Mouse (Mus musculus) testis, adult 2 months (tissue): ENCODE results near the gene Bglap2. TPM values are rescaled to one million over a fixed set of nuclear protein-coding genes. Genes with fewer than 3 reads are reported as not detected.
"Not testable (repeated sequence)": the region's sequence is repeated elsewhere in the genome, so short reads cannot be mapped to it uniquely, and the experiment has no call there.

Source experiments
- H3K27ac ChIP-seq: fragments of 200-500 bp; 2 replicates; pipeline ENCODE4 v1.5.1; 2012; ENCODE audit warnings: low read depth, low read length; ENCODE audit not compliant: control insufficient read depth, insufficient read depth
- H3K27me3 ChIP-seq: fragments of 200-500 bp; 2 replicates; pipeline ENCODE4 v1.6.1; 2012; ENCODE audit warnings: mild to moderate bottlenecking, low read length, moderate library complexity; ENCODE audit not compliant: control insufficient read depth, insufficient read depth
- H3K36me3 ChIP-seq: fragments of 200-500 bp; 2 replicates; pipeline ENCODE4 v1.6.1; 2012; ENCODE audit warnings: mild to moderate bottlenecking, low read length; ENCODE audit not compliant: control insufficient read depth, insufficient read depth
- H3K4me1 ChIP-seq: fragments of 200-500 bp; 2 replicates; pipeline ENCODE4 v1.6.1; 2012; ENCODE audit warnings: low read length; ENCODE audit not compliant: control insufficient read depth, insufficient read depth
- H3K4me3 ChIP-seq: fragments of 200-500 bp; 2 replicates; pipeline ENCODE4 v1.5.1; 2012; ENCODE audit warnings: low read depth, mild to moderate bottlenecking, low read length, moderate library complexity, mixed read lengths; ENCODE audit not compliant: control insufficient read depth
- CTCF ChIP-seq: fragments of 200-500 bp; IDR thresholded peaks from 2 replicates; pipeline ENCODE4 v1.5.1; 2012; ENCODE audit warnings: low read depth, mild to moderate bottlenecking, inconsistent platforms, low read length, moderate library complexity; ENCODE audit not compliant: control insufficient read depth, insufficient read depth, insufficient replicate concordance
- POLR2A ChIP-seq: fragments of 200-500 bp; IDR thresholded peaks from 2 replicates; pipeline ENCODE4 v1.6.1; 2012; ENCODE audit warnings: low read depth, mild to moderate bottlenecking, inconsistent platforms, low read length, moderate library complexity; ENCODE audit not compliant: control insufficient read depth
- polyA plus RNA-seq: library from polyadenylated mRNA; depleted of rRNA; stranded (reverse); fragments of >200 nt; gene quantifications from 2 replicates; pipeline ENCODE4 v1.2.3, GENCODE M21; 2012; rRNA removed

The Bglap2 gene
- polyA plus RNA-seq, result 0.31 and 0.42 TPM in 2 replicates

GRCm38 (mm10) chr3:88378599-88378998 is at the start of gene Bglap2:
TSS of gene Bglap2 (minus strand) at chr3:88378699.
- H3K4me3 ChIP-seq, H3K36me3 ChIP-seq, H3K4me1 ChIP-seq, H3K27ac ChIP-seq, H3K27me3 ChIP-seq: not testable (repeated sequence)

DNA sequence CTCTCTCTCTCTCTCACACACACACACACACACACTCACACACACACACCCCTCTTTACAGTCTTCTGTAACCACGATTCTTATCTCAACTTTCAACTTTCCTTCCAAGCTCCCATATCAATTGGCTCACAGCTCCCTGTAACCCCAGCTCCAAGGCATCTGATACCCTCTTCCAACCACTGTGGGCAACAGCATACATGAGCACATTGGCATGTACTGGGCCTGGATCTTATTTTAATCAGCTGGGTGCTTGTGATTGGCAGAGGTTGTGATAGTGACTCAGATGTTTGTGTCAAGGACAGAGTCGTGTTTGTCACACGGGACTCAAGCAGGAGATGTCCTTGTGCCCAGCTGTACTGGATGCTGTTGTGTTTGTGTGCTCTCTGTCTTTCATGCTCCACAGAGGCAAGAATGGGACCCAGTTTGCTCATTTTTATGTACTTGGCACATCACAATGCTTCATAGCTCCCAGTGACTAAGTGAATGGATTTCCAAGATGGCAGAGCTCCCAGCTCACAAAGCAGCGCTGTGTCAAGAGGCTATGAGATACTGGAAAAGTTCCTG is 48.9 kb upstream of the Bglap2 start:
- Histone ChIP-seq H3K27me3 (no peaks in the 10 kb centered on the region), H3K36me3 (no peaks in the 10 kb centered on the region), H3K27ac (no peak overlapping the region), H3K4me3 (no peak overlapping the region), H3K4me1 (peaks cover 5% of the 10 kb centered on the region)
- TF ChIP-seq CTCF (no peak), POLR2A (no peak)

DNA sequence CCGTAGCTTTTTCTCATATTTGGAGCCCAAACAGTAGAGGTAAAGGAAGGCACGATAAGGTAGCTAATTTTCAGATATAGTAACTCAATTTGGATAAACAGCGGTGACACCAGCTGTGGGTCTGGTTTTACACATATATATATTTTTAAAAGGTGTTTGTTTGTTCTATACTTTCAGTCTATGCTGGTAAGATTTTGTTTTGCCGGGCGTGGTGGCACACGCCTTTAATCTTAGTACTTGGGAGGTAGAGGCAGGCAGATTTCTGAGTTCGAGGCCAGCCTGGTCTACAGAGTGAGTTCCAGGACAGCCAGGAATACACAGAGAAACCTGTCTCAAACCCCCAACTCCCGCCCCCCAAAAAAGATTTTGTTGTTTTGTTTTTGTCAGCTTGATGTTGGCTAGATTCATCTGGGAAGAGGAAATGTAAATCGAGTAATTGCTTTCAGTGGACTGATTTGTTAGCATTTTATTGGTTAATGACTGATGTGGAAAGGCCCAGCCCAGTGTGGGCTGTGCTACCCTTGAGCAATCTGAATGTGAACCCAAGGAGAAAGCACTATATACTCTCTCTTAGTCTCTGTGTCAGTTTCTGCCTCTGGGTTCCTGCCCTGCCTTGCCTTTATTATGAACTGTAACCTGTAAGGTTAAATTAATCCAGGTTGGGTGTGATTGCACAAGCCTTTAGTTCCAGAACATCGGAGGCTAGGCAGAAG is 47.4 kb upstream of the Bglap2 start:
- no peaks in the 10 kb centered on the region for H3K27me3 ChIP-seq
- no peak overlapping the region for H3K4me3 ChIP-seq
- H3K4me1 ChIP-seq, result peaks cover 5% of the 10 kb centered on the region
- H3K27ac ChIP-seq, result no peak overlapping the region
- TF ChIP-seq POLR2A (no peak), CTCF (no peak)
- H3K36me3 ChIP-seq, result no peaks in the 10 kb centered on the region

DNA sequence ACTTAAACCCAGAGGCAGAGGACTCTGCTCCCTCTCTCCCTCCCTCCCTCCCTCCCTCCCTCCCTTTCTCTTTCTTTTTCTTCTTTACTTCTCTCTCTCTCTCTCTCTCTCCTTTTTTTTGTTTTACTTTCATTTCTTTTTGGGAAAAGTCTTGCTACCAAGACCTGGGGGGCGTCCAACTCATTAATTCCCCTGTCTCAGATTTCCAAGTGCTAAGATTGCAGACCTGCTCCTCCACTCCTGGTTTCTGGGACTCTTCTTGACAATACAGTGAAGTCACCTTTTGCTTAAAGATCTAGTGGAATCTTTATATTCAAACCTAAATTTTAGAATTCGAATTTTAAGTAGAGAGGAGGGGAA is 46.8 kb upstream of the Bglap2 start:
- TF ChIP-seq POLR2A (no peak), CTCF (no peak)
- Histone ChIP-seq H3K4me1 (peaks cover 5% of the 10 kb centered on the region), H3K36me3 (no peaks in the 10 kb centered on the region), H3K27me3 (no peaks in the 10 kb centered on the region), H3K27ac (no peak overlapping the region), H3K4me3 (no peak overlapping the region)

DNA sequence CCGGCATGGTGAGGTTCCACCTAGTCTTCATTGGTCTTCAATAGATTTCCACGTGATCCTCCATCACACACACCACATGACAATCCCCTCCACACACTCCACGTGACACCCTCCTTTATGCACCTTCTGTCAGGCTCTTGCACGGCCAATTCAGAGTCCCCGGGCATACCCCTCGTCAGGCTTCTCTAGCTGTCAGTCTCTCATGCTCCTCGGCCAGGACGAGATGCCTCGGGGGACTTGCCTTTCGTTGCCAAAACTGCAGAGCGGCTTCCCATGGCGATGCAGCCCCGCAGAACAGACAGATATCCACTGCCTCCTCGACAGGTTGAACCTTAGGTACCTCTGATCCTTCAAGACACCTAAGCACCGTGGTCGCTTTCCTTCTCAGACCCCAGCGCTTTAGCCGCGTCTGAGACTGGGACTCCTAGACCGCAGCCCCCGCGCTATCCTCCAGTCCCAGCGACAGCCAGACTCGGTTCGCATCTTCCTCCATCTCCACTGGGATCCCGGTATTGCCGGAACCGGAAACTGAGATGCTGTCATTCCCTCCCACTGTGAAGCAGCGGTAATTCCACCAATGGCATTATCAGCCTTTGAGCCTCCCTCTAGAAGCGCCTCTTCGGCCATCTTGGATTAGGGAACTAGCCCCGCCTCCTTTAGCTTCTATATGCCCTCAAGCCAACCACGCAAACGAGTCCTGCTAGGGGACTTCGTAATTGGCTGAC is 46.3 kb upstream of the Bglap2 start, which contains the start of gene Slc25a44:
TSS of gene Slc25a44 (minus strand) at position 535 of the 725 bp plus-strand sequence.
- H3K27me3 ChIP-seq, result no peaks in the 10 kb centered on the region
- no peaks in the 10 kb centered on the region; the same call in 1 of the 2 replicates for H3K36me3 ChIP-seq
- H3K4me3 ChIP-seq, result peak within 1 kb of the TSS; percentile 88
- H3K4me1 ChIP-seq, result peaks cover 5% of the 10 kb centered on the region
- TF ChIP-seq CTCF (no peak), POLR2A (peak; percentile 78)
- no peak within 1 kb of the TSS; the same call in 1 of the 2 replicates for H3K27ac ChIP-seq

GRCm38 (mm10) chr3:88422020-88422720 is 43.7 kb upstream of the Bglap2 start:
- no peak overlapping the region for H3K27ac ChIP-seq
- H3K36me3 ChIP-seq, result peaks cover 4% of the 10 kb centered on the region
- H3K4me1 ChIP-seq, result peaks cover 5% of the 10 kb centered on the region
- TF ChIP-seq CTCF, result no peak
- no peak for TF ChIP-seq POLR2A
- H3K4me3 ChIP-seq, result no peak overlapping the region
- no peaks in the 10 kb centered on the region for H3K27me3 ChIP-seq

GRCm38 (mm10) chr3:88420771-88421170 is 42.3 kb upstream of the Bglap2 start:
- no peak for TF ChIP-seq CTCF
- TF ChIP-seq POLR2A, result no peak
- H3K36me3 ChIP-seq, result peaks cover 4% of the 10 kb centered on the region
- no peaks in the 10 kb centered on the region for H3K27me3 ChIP-seq
- no peak overlapping the region for H3K27ac ChIP-seq
- H3K4me3 ChIP-seq, result no peak overlapping the region
- peaks cover 5% of the 10 kb centered on the region for H3K4me1 ChIP-seq
